Mouse (Mus musculus): Measurements from ENCODE around the gene Unc93b1. TPM values are rescaled to one million over a fixed set of nuclear protein-coding genes. Genes with fewer than 3 reads are reported as not detected.

The Unc93b1 gene
- polyA plus RNA-seq (2015; fragmentation: Nextera tagmentation; extraction: Ambion mirVana): 19.8 TPM in 2 replicates

DNA sequence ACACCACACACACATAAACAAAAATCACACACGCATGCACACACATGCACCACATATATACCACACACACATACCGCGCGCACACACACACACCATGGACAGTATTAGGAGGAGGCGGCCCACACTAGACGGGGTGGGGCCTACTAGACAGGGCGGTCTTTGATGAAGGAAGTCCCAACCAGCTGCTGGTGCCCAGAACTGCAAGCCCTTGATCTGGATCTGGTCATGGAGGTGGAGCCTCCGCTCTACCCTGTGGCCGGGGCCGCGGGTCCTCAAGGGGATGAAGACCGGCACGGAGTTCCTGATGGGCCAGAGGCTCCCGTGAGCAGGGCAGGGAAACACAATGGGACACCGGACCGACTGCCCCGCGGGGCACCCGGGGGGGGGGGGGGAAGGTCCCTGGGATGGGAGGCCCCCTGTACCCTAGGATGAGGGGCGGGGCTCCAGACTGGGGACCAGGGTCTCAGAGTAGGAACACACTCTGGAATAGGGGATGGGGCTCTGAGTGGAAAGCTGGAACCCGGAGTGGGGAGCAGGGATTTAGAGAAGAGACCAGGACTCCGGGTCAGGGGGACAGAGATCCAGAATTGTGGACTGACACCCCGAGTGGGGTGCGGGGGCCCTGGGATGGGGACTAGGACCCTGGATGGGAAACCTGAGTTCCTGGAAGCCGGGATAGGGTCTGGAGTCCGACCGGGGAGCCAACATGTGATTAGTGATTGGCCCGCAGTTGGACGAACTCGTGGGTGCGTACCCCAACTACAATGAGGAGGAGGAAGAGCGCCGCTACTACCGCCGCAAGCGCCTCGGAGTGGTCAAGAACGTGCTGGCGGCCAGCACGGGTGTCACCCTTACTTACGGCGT is at the start of gene Unc93b1:
Unc93b1 (plus strand) TSS at position 155 of the 864 bp plus-strand sequence.
- H3K27me3 ChIP-seq (ENCODE audit: control insufficient read depth, insufficient read depth, low read length): no peaks in the 10 kb centered on the region
- H3K9ac ChIP-seq (ENCODE audit: low read length): peak within 1 kb of the TSS; percentile 79
- peak within 1 kb of the TSS; percentile 73 for H3K4me3 ChIP-seq (ENCODE audit: low read length)
- ATAC-seq (replicated peaks; ENCODE audit: extremely low read depth, insufficient read depth, low FRiP score): peak; percentile 81
- peak within 1 kb of the TSS; percentile 98 for H3K4me2 ChIP-seq (ENCODE audit: low read depth, low read length)
- WGBS: 6% methylated on average over 42 of the region's 42 CpGs
- H3K4me1 ChIP-seq (ENCODE audit: control insufficient read depth, insufficient read depth, low read length): peaks cover 14% of the 10 kb centered on the region
- no peaks in the 10 kb centered on the region for H3K9me3 ChIP-seq (replicated peaks; ENCODE audit: control insufficient read depth, low read length)
- peak within 1 kb of the TSS; percentile 59 for H3K27ac ChIP-seq (ENCODE audit: low read length)
- H3K36me3 ChIP-seq (ENCODE audit: control insufficient read depth, insufficient read depth): no peaks in the 10 kb centered on the region

DNA sequence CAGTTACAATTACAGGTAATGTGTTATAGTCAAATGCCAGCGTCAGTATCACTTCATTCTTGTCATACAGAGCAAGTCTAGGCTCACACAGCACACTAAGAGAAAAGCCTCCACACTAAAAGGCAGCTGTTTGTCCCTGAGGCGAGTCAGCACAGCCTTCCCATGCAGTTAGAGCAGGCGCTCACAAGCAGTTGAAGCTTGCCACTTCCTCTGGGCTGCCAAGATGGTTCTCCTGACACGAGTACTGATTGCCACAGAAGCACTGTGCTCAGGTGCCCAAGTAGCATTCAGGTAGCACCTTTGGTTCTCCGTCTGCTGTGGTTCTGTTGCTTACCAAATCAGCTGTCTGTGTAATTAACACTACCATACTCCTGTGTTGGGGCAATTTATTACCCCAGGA is 45.9 kb upstream of the Unc93b1 start:
- H3K36me3 ChIP-seq (ENCODE audit: control insufficient read depth, insufficient read depth): peaks cover 42% of the 10 kb centered on the region
- H3K9me3 ChIP-seq (replicated peaks; ENCODE audit: control insufficient read depth, low read length): no peaks in the 10 kb centered on the region
- no peak overlapping the region for H3K27ac ChIP-seq (ENCODE audit: low read length)
- no peak for ATAC-seq (replicated peaks; ENCODE audit: extremely low read depth, insufficient read depth, low FRiP score)
- no peak overlapping the region for H3K9ac ChIP-seq (ENCODE audit: low read length)
- H3K4me2 ChIP-seq (ENCODE audit: low read depth, low read length): no peak overlapping the region
- no peaks in the 10 kb centered on the region for H3K27me3 ChIP-seq (ENCODE audit: control insufficient read depth, insufficient read depth, low read length)
- WGBS: 89% methylated on average over 5 of the region's 5 CpGs
- peaks cover 18% of the 10 kb centered on the region for H3K4me1 ChIP-seq (ENCODE audit: control insufficient read depth, insufficient read depth, low read length)
- no peak overlapping the region for H3K4me3 ChIP-seq (ENCODE audit: low read length)

DNA sequence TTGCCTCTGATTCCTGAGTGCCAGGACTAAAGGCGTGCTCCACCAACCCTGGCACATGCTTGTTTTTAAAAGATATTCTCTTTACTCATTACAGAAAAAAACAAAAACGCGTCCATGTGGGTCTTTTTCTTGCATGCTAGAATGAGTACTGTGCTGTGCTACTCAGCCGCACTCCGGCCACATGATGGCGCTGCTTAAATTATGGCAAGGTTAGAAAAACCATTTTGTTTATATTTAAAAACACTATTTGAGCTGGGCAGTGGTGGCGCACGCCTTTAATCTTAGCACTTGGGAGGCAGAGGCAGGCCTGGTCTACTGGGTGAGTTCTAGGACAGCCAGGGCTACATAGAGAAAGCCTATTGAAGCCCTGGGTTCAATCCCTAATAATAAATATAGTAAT is 44.8 kb upstream of the Unc93b1 start:
- H3K27ac ChIP-seq (ENCODE audit: low read length): no peak overlapping the region
- H3K4me1 ChIP-seq (ENCODE audit: control insufficient read depth, insufficient read depth, low read length): peaks cover 7% of the 10 kb centered on the region
- H3K27me3 ChIP-seq (ENCODE audit: control insufficient read depth, insufficient read depth, low read length): no peaks in the 10 kb centered on the region
- no peak overlapping the region for H3K4me2 ChIP-seq (ENCODE audit: low read depth, low read length)
- no peak overlapping the region for H3K9ac ChIP-seq (ENCODE audit: low read length)
- ATAC-seq (replicated peaks; ENCODE audit: extremely low read depth, insufficient read depth, low FRiP score): no peak
- H3K36me3 ChIP-seq (ENCODE audit: control insufficient read depth, insufficient read depth): peaks cover 44% of the 10 kb centered on the region
- no peaks in the 10 kb centered on the region for H3K9me3 ChIP-seq (replicated peaks; ENCODE audit: control insufficient read depth, low read length)
- H3K4me3 ChIP-seq (ENCODE audit: low read length): no peak overlapping the region
- 84% methylated on average over 8 of the region's 8 CpGs for WGBS

DNA sequence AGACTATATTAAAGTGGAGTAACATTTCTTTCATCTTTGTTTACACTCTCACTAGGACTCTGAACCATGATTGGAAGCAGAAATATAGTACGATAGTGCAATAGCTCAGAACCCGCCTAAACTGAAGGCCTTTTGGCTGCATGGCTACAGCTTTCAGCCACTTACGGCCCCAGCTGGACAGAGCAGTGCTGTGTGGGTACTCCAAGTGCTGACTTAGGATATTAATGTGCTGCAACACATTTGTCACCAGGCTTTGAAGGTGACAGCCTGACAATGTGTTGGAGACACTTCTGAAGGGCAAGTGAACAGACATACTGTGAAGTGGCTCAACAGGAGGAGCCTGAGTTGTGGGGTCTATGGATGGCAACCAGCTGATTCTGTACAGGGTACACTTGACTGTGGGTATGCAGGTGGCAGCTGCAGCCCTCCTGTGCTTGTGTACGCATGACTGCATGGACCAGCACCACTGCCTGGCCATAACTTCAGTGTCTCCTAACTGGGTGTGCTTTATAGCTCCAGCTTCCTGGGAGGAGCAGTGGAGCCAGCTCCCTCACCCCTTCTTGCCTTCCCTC is 41.4 kb upstream of the Unc93b1 start:
- Histone ChIP-seq H3K4me1 (ENCODE audit: control insufficient read depth, insufficient read depth, low read length) (peaks cover 7% of the 10 kb centered on the region), H3K9me3 (replicated peaks; ENCODE audit: control insufficient read depth, low read length) (no peaks in the 10 kb centered on the region), H3K36me3 (ENCODE audit: control insufficient read depth, insufficient read depth) (peaks cover 40% of the 10 kb centered on the region), H3K27me3 (ENCODE audit: control insufficient read depth, insufficient read depth, low read length) (no peaks in the 10 kb centered on the region), H3K9ac (ENCODE audit: low read length) (no peak overlapping the region), H3K4me3 (ENCODE audit: low read length) (no peak overlapping the region), H3K27ac (ENCODE audit: low read length) (peak overlapping the region; percentile 54), H3K4me2 (ENCODE audit: low read depth, low read length) (no peak overlapping the region)
- peak; percentile 64 for ATAC-seq (replicated peaks; ENCODE audit: extremely low read depth, insufficient read depth, low FRiP score)
- 52% methylated on average over 4 of the region's 4 CpGs for WGBS

DNA sequence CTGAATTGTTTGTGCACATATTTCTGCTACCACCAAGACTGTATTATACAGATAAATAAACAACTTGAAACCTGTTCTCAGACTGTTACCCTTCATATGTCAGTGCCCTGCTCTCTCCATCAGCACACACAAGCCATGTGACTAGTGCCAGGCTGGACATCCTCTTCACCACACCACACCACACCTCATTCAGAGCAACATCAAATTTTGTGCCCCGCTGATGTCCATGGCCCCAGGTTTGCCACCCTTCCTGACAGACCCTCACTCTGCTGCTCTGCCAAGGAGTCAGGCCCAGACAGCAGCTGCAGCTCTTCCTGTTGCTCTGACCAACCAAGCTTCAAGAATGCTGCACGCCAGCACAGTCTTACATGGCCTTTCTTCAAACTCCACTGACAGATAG is 40.7 kb upstream of the Unc93b1 start:
- no peaks in the 10 kb centered on the region for H3K27me3 ChIP-seq (ENCODE audit: control insufficient read depth, insufficient read depth, low read length)
- H3K4me1 ChIP-seq (ENCODE audit: control insufficient read depth, insufficient read depth, low read length): peaks cover 7% of the 10 kb centered on the region
- no peak for ATAC-seq (replicated peaks; ENCODE audit: extremely low read depth, insufficient read depth, low FRiP score)
- H3K4me3 ChIP-seq (ENCODE audit: low read length): no peak overlapping the region
- no peak overlapping the region for H3K9ac ChIP-seq (ENCODE audit: low read length)
- peaks cover 34% of the 10 kb centered on the region for H3K36me3 ChIP-seq (ENCODE audit: control insufficient read depth, insufficient read depth)
- no peaks in the 10 kb centered on the region for H3K9me3 ChIP-seq (replicated peaks; ENCODE audit: control insufficient read depth, low read length)
- no peak overlapping the region for H3K4me2 ChIP-seq (ENCODE audit: low read depth, low read length)
- 94% methylated on average over 2 of the region's 2 CpGs for WGBS
- H3K27ac ChIP-seq (ENCODE audit: low read length): no peak overlapping the region

DNA sequence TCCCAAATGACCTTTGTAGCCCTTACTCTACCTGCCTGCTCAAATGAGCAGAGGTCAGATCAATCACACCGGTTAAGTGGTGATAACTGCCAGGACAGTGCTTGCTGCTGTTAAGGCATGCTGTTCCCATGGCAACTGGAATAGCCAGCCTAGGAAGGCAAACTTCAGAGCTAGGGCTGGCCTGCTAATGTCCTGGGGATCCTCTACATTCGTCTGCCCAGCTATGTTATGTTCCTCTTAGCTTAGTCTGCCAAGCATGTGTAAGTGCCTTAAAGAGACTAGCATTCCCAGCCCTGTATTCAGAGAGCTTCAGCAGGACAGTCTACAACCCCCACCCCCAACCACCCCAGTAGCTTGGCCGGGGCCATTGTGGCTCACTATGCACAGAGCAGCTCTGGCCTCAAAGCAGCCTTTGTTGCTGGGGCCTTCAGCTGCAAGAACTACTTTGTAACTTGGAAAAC is 39.8 kb upstream of the Unc93b1 start:
- no peaks in the 10 kb centered on the region for H3K9me3 ChIP-seq (replicated peaks; ENCODE audit: control insufficient read depth, low read length)
- no peak overlapping the region for H3K27ac ChIP-seq (ENCODE audit: low read length)
- 46% methylated on average over 3 of the region's 3 CpGs for WGBS
- ATAC-seq (replicated peaks; ENCODE audit: extremely low read depth, insufficient read depth, low FRiP score): no peak
- no peak overlapping the region for H3K9ac ChIP-seq (ENCODE audit: low read length)
- no peak overlapping the region for H3K4me3 ChIP-seq (ENCODE audit: low read length)
- no peak overlapping the region for H3K4me2 ChIP-seq (ENCODE audit: low read depth, low read length)
- peaks cover 7% of the 10 kb centered on the region for H3K4me1 ChIP-seq (ENCODE audit: control insufficient read depth, insufficient read depth, low read length)
- H3K36me3 ChIP-seq (ENCODE audit: control insufficient read depth, insufficient read depth): peaks cover 27% of the 10 kb centered on the region
- H3K27me3 ChIP-seq (ENCODE audit: control insufficient read depth, insufficient read depth, low read length): no peaks in the 10 kb centered on the region

DNA sequence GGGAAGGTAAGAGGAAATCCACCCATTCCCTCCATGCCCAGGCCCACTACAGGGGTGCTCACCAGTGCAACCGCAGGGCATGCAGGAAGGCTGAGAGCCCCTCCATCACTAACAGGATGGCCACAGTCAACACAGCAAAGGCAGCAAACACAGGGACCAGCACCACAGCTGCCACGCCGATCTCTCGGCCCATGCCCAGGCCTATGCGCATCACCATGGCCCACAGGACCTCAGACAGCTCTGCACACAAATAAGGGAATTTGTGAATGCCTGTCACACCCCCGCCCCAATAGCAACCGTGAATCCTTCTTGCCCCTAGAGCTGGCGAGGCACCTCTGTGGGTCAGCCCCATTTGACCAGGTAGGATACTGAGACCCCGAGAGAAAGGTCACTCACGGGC is 38.8 kb upstream of the Unc93b1 start:
- Histone ChIP-seq H3K4me3 (ENCODE audit: low read length) (no peak overlapping the region), H3K27ac (ENCODE audit: low read length) (no peak overlapping the region), H3K36me3 (ENCODE audit: control insufficient read depth, insufficient read depth) (peaks cover 20% of the 10 kb centered on the region), H3K4me2 (ENCODE audit: low read depth, low read length) (no peak overlapping the region), H3K27me3 (ENCODE audit: control insufficient read depth, insufficient read depth, low read length) (no peaks in the 10 kb centered on the region), H3K4me1 (ENCODE audit: control insufficient read depth, insufficient read depth, low read length) (peaks cover 7% of the 10 kb centered on the region), H3K9ac (ENCODE audit: low read length) (no peak overlapping the region), H3K9me3 (replicated peaks; ENCODE audit: control insufficient read depth, low read length) (no peaks in the 10 kb centered on the region)
- no peak for ATAC-seq (replicated peaks; ENCODE audit: extremely low read depth, insufficient read depth, low FRiP score)
- WGBS: 92% methylated on average over 10 of the region's 10 CpGs

DNA sequence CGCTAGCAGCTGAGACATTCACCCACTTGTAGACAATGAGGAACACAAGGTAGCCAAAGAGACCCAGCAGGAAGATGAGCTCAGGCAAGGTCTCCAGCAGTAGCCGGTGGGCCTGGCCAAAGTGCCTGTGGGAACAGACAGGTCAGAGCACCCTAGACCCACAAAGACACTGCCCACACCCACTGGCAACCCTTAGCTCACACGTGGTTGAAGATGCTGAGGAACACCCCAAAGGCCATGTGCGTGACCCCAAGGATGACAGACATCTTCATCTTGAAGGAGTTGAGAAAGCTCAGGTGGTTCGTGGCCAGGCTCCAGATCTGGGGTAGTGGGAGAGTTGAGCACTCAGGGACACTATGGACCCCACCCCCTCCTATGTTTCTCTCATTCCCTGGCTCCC is 37.4 kb upstream of the Unc93b1 start:
- H3K9ac ChIP-seq (ENCODE audit: low read length): no peak overlapping the region

DNA sequence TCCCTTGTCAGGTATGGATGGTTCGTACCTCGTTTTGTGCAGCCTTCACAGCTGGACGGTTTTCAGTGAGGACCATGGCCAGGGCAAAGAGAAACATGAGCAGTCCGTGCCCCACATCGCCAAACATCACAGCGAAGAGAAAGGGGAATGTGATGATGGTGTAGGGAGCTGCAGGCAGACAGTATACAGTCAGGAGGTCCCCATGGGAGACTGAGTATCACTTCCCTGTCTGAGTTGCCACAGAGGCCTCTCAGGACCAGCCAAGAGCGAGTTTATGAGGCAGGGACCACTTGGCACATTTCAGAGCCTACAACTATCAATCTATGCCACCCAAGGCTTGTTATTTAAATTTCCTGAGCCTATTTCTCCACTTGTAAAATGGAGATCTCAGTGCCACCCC is 36.0 kb upstream of the Unc93b1 start:
- Histone ChIP-seq H3K4me1 (ENCODE audit: control insufficient read depth, insufficient read depth, low read length) (peaks cover under 1% of the 10 kb centered on the region; the same call in 1 of the 2 replicates), H3K4me3 (ENCODE audit: low read length) (no peak overlapping the region), H3K27ac (ENCODE audit: low read length) (no peak overlapping the region), H3K27me3 (ENCODE audit: control insufficient read depth, insufficient read depth, low read length) (no peaks in the 10 kb centered on the region), H3K36me3 (ENCODE audit: control insufficient read depth, insufficient read depth) (peaks cover 15% of the 10 kb centered on the region), H3K9ac (ENCODE audit: low read length) (no peak overlapping the region), H3K4me2 (ENCODE audit: low read depth, low read length) (no peak overlapping the region), H3K9me3 (replicated peaks; ENCODE audit: control insufficient read depth, low read length) (no peaks in the 10 kb centered on the region)
- 81% methylated on average over 7 of the region's 7 CpGs for WGBS
- ATAC-seq (replicated peaks; ENCODE audit: extremely low read depth, insufficient read depth, low FRiP score): no peak

More for the DNA sequence above, 37.4 kb upstream of the Unc93b1 start:
- no peaks in the 10 kb centered on the region for H3K27me3 ChIP-seq (ENCODE audit: control insufficient read depth, insufficient read depth, low read length)
- H3K9me3 ChIP-seq (replicated peaks; ENCODE audit: control insufficient read depth, low read length): no peaks in the 10 kb centered on the region
- H3K4me2 ChIP-seq (ENCODE audit: low read depth, low read length): no peak overlapping the region
- peaks cover 7% of the 10 kb centered on the region for H3K4me1 ChIP-seq (ENCODE audit: control insufficient read depth, insufficient read depth, low read length)
- H3K36me3 ChIP-seq (ENCODE audit: control insufficient read depth, insufficient read depth): peaks cover 13% of the 10 kb centered on the region
- no peak overlapping the region for H3K27ac ChIP-seq (ENCODE audit: low read length)
- 88% methylated on average over 5 of the region's 5 CpGs for WGBS
- H3K4me3 ChIP-seq (ENCODE audit: low read length): no peak overlapping the region
- no peak for ATAC-seq (replicated peaks; ENCODE audit: extremely low read depth, insufficient read depth, low FRiP score)

Measured in heart, embryonic 16.5 days (tissue).